12 mouse cellular contexts compared by ENCODE assay signal in genomic region chr1:89568546-89569405, GRCm38 (mm10).
DNase-seq lines count a peak whose midpoint lies in the region; ATAC-seq and TF ChIP-seq lines count a peak whose summit lies in the region.
"Had no signal": no experiment of that assay in that cellular context is flagged by ENCODE, and none has a peak within 500 bp of the region (broad histone marks: within the 10 kb centered on the region; RNA-seq: fewer than 3 reads in every experiment).

No protein-coding gene starts in this region.

- H3K4me1 ChIP-seq in liver, postnatal 0 days (ENCODE audit: insufficient read depth): peaks cover 19% of the 10 kb centered on the region
- peaks cover 15% of the 10 kb centered on the region for H3K4me1 ChIP-seq in liver, embryonic 11.5 days (replicated peaks; ENCODE audit: control insufficient read depth, insufficient read depth, low read length)
- H3K4me1 ChIP-seq in embryonic facial prominence, embryonic 15.5 days: peaks cover 54% of the 10 kb centered on the region
- H3K4me1 ChIP-seq in neural tube, embryonic 15.5 days: peaks cover 77% of the 10 kb centered on the region

- no peaks in the 10 kb centered on the region for H3K9me3 ChIP-seq in liver, postnatal 0 days (ENCODE audit: low read length)
- no peaks in the 10 kb centered on the region for H3K9me3 ChIP-seq in liver, embryonic 11.5 days (ENCODE audit: control insufficient read depth, low read length)
- H3K9me3 ChIP-seq in embryonic facial prominence, embryonic 15.5 days (replicated peaks): no peaks in the 10 kb centered on the region
- H3K9me3 ChIP-seq in neural tube, embryonic 15.5 days (replicated peaks): no peaks in the 10 kb centered on the region
- H3K9me3 ChIP-seq: lung, embryonic 15.5 days had no signal

- H3K9ac ChIP-seq in liver, postnatal 0 days (replicated peaks): no peak overlapping the region
- H3K9ac ChIP-seq in liver, embryonic 11.5 days (ENCODE audit: low read depth, low read length): no peak overlapping the region
- no peak overlapping the region for H3K9ac ChIP-seq in embryonic facial prominence, embryonic 15.5 days
- H3K9ac ChIP-seq in neural tube, embryonic 15.5 days (replicated peaks): 0 out of 2 replicates have a peak overlapping the region, but pooled peaks have one; percentile 7
- H3K9ac ChIP-seq: lung, embryonic 15.5 days had no signal

- no peaks in the 10 kb centered on the region for H3K36me3 ChIP-seq in liver, postnatal 0 days (replicated peaks; ENCODE audit: insufficient read depth, low read length)
- no peaks in the 10 kb centered on the region for H3K36me3 ChIP-seq in liver, embryonic 11.5 days (ENCODE audit: control insufficient read depth, insufficient read depth, low read length)
- H3K36me3 ChIP-seq in embryonic facial prominence, embryonic 15.5 days: no peaks in the 10 kb centered on the region
- no peaks in the 10 kb centered on the region for H3K36me3 ChIP-seq in neural tube, embryonic 15.5 days
- H3K36me3 ChIP-seq: lung, embryonic 15.5 days had no signal

- peak; percentile 29; the same call in 1 of the 2 replicates for ATAC-seq in liver, postnatal 0 days
- ATAC-seq in liver, embryonic 11.5 days (replicated peaks; ENCODE audit: low FRiP score): no peak
- 0 out of 2 replicates have a peak, but pooled peaks have one; percentile 35 for ATAC-seq in embryonic facial prominence, embryonic 15.5 days (ENCODE audit: insufficient number of reproducible peaks, low FRiP score, low TSS enrichment, low read depth)
- no peak for ATAC-seq in neural tube, embryonic 15.5 days (ENCODE audit: low FRiP score)
- ATAC-seq: inflammation-experienced regulatory T-cells, adult 6 months had no signal

- no peaks in the 10 kb centered on the region for H3K27me3 ChIP-seq in liver, postnatal 0 days (ENCODE audit: insufficient read depth, low read length)
- H3K27me3 ChIP-seq in liver, embryonic 11.5 days (replicated peaks; ENCODE audit: control insufficient read depth, insufficient read depth, low read length): no peaks in the 10 kb centered on the region
- no peaks in the 10 kb centered on the region for H3K27me3 ChIP-seq in embryonic facial prominence, embryonic 15.5 days
- H3K27me3 ChIP-seq in neural tube, embryonic 15.5 days (replicated peaks): no peaks in the 10 kb centered on the region
- H3K27me3 ChIP-seq: lung, embryonic 15.5 days had no signal

- no peak overlapping the region for H3K4me2 ChIP-seq in liver, postnatal 0 days (ENCODE audit: low read depth, low read length)
- H3K4me2 ChIP-seq in liver, embryonic 11.5 days: no peak overlapping the region
- no peak overlapping the region for H3K4me2 ChIP-seq in embryonic facial prominence, embryonic 15.5 days (replicated peaks)
- H3K4me2 ChIP-seq in neural tube, embryonic 15.5 days: no peak overlapping the region
- H3K4me2 ChIP-seq: heart, embryonic 11.5 days; lung, embryonic 15.5 days had no signal

- no peak for TF ChIP-seq EP300 in liver, postnatal 0 days (IDR thresholded peaks at IDR 0.05; ENCODE audit: low read depth)

- H3K4me3 ChIP-seq in gastrocnemius, adult 2 months: no peak overlapping the region
- H3K4me3 ChIP-seq in liver, postnatal 0 days (ENCODE audit: low read depth, low read length): no peak overlapping the region
- H3K4me3 ChIP-seq in liver, embryonic 11.5 days (ENCODE audit: low read depth, low read length): no peak overlapping the region
- no peak overlapping the region for H3K4me3 ChIP-seq in embryonic facial prominence, embryonic 15.5 days (replicated peaks)
- H3K4me3 ChIP-seq in neural tube, embryonic 15.5 days (replicated peaks): no peak overlapping the region
- H3K4me3 ChIP-seq: lung, embryonic 15.5 days had no signal

- intact Hi-C loops in gastrocnemius, adult 2 months (cut with DNase I): no loop called here

- TF ChIP-seq CTCF in gastrocnemius, adult 2 months (IDR thresholded peaks at IDR 0.05): no peak
- no peak for TF ChIP-seq CTCF in liver, postnatal 0 days (IDR thresholded peaks at IDR 0.05; ENCODE audit: low read depth)

- DNase-seq in gastrocnemius, adult 2 months: no peak
- DNase-seq in gastrocnemius, postnatal 4 days (ENCODE audit: low spot score in 2 of 2): no peak
- DNase-seq in liver, postnatal 0 days: no peak
- no peak for DNase-seq in liver, embryonic 11.5 days (ENCODE audit: low spot score)
- DNase-seq in right cerebral cortex, adult 18-20 months: no peak
- DNase-seq: embryo, embryonic 11 days; retina, postnatal 1 day had no signal

- 55% methylated on average over 6 of the region's 6 CpGs for WGBS in liver, postnatal 0 days (ENCODE audit: insufficient replicate concordance)
- 67% methylated on average over 6 of the region's 6 CpGs for WGBS in liver, embryonic 11.5 days
- whole genome bisulfite sequencing in embryonic facial prominence, embryonic 15.5 days: 55% methylated on average over 6 of the region's 6 CpGs
- 56% methylated on average over 6 of the region's 6 CpGs for WGBS in neural tube, embryonic 15.5 days

- H3K27ac ChIP-seq in gastrocnemius, adult 2 months: peak overlapping the region; percentile 65
- no peak overlapping the region for H3K27ac ChIP-seq in liver, postnatal 0 days (ENCODE audit: low read depth)
- no peak overlapping the region for H3K27ac ChIP-seq in liver, embryonic 11.5 days (ENCODE audit: low read depth, low read length)
- no peak overlapping the region for H3K27ac ChIP-seq in embryonic facial prominence, embryonic 15.5 days (replicated peaks)
- peak overlapping the region; percentile 30; the same call in 1 of the 2 replicates for H3K27ac ChIP-seq in neural tube, embryonic 15.5 days (replicated peaks)
- H3K27ac ChIP-seq: lung, embryonic 15.5 days had no signal

Comparison
In these comparisons a context has a peak if more than half of its experiments do, and no peak if none do; other contexts are left out.
1. ATAC-seq: peak in liver, postnatal 0 days (single experiment) and embryonic facial prominence, embryonic 15.5 days (single experiment); none in liver, embryonic 11.5 days (single experiment) and neural tube, embryonic 15.5 days (single experiment).
2. H3K27ac ChIP-seq: peak in gastrocnemius, adult 2 months (single experiment) and neural tube, embryonic 15.5 days (single experiment); none in liver, postnatal 0 days (single experiment), liver, embryonic 11.5 days (single experiment) and embryonic facial prominence, embryonic 15.5 days (single experiment).